Comparison of ENCODE assay signal across 9 mouse cellular contexts in genomic region chr5:100860417-100861053, GRCm38 (mm10). TPM values are rescaled to one million over a fixed set of nuclear protein-coding genes. Genes with fewer than 3 reads are reported as not detected.
DNase-seq lines count a peak whose midpoint lies in the region; ATAC-seq and TF ChIP-seq lines count a peak whose summit lies in the region.
"Had no signal": no experiment of that assay in that cellular context is flagged by ENCODE, and none has a peak within 500 bp of the region (broad histone marks: within the 10 kb centered on the region; RNA-seq: fewer than 3 reads in every experiment).

No protein-coding gene starts in this region.

- H3K4me1 ChIP-seq in kidney, embryonic 14.5 days (ENCODE audit: control insufficient read depth, insufficient read depth, low read length), result peaks cover 8% of the 10 kb centered on the region; the same call in 1 of the 2 replicates
- H3K4me1 ChIP-seq: embryonic facial prominence, embryonic 12.5 days had no signal

- no peak for ATAC-seq in kidney, embryonic 14.5 days (ENCODE audit: low FRiP score, low TSS enrichment)

- H3ac ChIP-seq in myocyte (ENCODE audit: control insufficient read depth, insufficient read length), result no peak overlapping the region

- H3K79me2 ChIP-seq in myocyte (ENCODE audit: control insufficient read depth, insufficient read depth), result no peaks in the 10 kb centered on the region

- WGBS in kidney, embryonic 14.5 days, result 60% methylated on average over 12 of the region's 12 CpGs

- no peak overlapping the region for H3K9ac ChIP-seq in kidney, embryonic 14.5 days (ENCODE audit: low read depth, low read length)
- H3K9ac ChIP-seq: embryonic facial prominence, embryonic 12.5 days had no signal

- H3K9me3 ChIP-seq in kidney, embryonic 14.5 days (ENCODE audit: control insufficient read depth, low read length), result no peaks in the 10 kb centered on the region
- H3K9me3 ChIP-seq: embryonic facial prominence, embryonic 12.5 days had no signal

- peak; percentile 32 for DNase-seq in kidney, adult 11 months
- DNase-seq in heart, adult 8-10 months (ENCODE audit: low spot score), result peak; percentile 82
- DNase-seq in kidney, postnatal 36 days, result peak; percentile 35 to 36
- DNase-seq in frontal cortex, adult 2 months (ENCODE audit: extremely low spot score in 1 of 2, low spot score in 1 of 2), result no peak
- DNase-seq in frontal cortex, postnatal 36 days (ENCODE audit: low spot score in 2 of 2), result no peak
- DNase-seq in layer of hippocampus, postnatal 36 days, result no peak

- no peak overlapping the region for H3K4me3 ChIP-seq in kidney, embryonic 14.5 days (ENCODE audit: low read length)
- no peak overlapping the region for H3K4me3 ChIP-seq in myocyte
- H3K4me3 ChIP-seq: embryonic facial prominence, embryonic 12.5 days had no signal

- no peak overlapping the region for H3K4me2 ChIP-seq in kidney, embryonic 14.5 days (replicated peaks; ENCODE audit: low read depth, low read length)
- peak overlapping the region; percentile 8 for H3K4me2 ChIP-seq in myocyte (ENCODE audit: low read depth)
- H3K4me2 ChIP-seq: embryonic facial prominence, embryonic 12.5 days had no signal

- H3K27me3 ChIP-seq in kidney, embryonic 14.5 days (ENCODE audit: control insufficient read depth, insufficient read depth, low read length), result no peaks in the 10 kb centered on the region
- no peaks in the 10 kb centered on the region for H3K27me3 ChIP-seq in myocyte (ENCODE audit: control insufficient read depth, insufficient read depth, insufficient read length)
- H3K27me3 ChIP-seq: embryonic facial prominence, embryonic 12.5 days had no signal

- TF ChIP-seq POLR2A in myocyte (IDR thresholded peaks at IDR 0.05; ENCODE audit: insufficient read length, low read depth), result no peak

- no peaks in the 10 kb centered on the region for H3K36me3 ChIP-seq in kidney, embryonic 14.5 days (ENCODE audit: control insufficient read depth, insufficient read depth, low read length)
- no peaks in the 10 kb centered on the region for H3K36me3 ChIP-seq in myocyte (ENCODE audit: control insufficient read depth, insufficient read depth)
- H3K36me3 ChIP-seq: embryonic facial prominence, embryonic 12.5 days had no signal

- H3K27ac ChIP-seq in kidney, embryonic 14.5 days (ENCODE audit: low read depth, low read length), result no peak overlapping the region
- H3K27ac ChIP-seq: embryonic facial prominence, embryonic 12.5 days had no signal

TF ChIP-seq in myocyte, 11 proteins besides CTCF, POLR2A, EP300 and RAD21:
- TF ChIP-seq CEBPB (IDR thresholded peaks at IDR 0.05; ENCODE audit: insufficient read depth, poor library complexity, severe bottlenecking), result 0 out of 2 replicates have a peak, but pooled peaks have one; percentile 45
- no peak for TF ChIP-seq E2F4 (IDR thresholded peaks at IDR 0.05; ENCODE audit: insufficient read depth)
- no peak for TF ChIP-seq TCF3 (IDR thresholded peaks at IDR 0.05; ENCODE audit: insufficient read length, low read depth)
- no peak for TF ChIP-seq MAX (IDR thresholded peaks at IDR 0.05; ENCODE audit: low read depth)
- peak in 2 of 3 experiments; percentile 24 to 67 for TF ChIP-seq MYOD1 (IDR thresholded peaks at IDR 0.05; ENCODE audit: control insufficient read depth in 1 of 3, insufficient read length in 2 of 3, low read depth in 2 of 3)
- TF ChIP-seq TCF12 (IDR thresholded peaks at IDR 0.05; ENCODE audit: insufficient read depth, poor library complexity, severe bottlenecking), result no peak
- TF ChIP-seq POLR2AphosphoS2 (IDR thresholded peaks at IDR 0.05; ENCODE audit: insufficient read length, low read depth), result no peak
- peak in 2 of 3 experiments; percentile 27 to 46 for TF ChIP-seq MYOG (IDR thresholded peaks at IDR 0.05; ENCODE audit: control insufficient read depth in 1 of 3, insufficient read depth in 1 of 3, insufficient read length in 2 of 3, low read depth in 2 of 3)

RNA-seq across cellular contexts. Expression of gene Gpat3, which starts 15.0 kb away (rescaled TPM):
- polyA plus RNA-seq in kidney, embryonic 14.5 days (2014; fragmentation: Nextera tagmentation; extraction: Ambion mirVana), result 0.42 and 0.49 TPM in 2 replicates
- total RNA-seq in heart, adult 8-10 months (2022), result 10 to 100 TPM; 20.5 to 28.0 (median 23.1) TPM
- 4.7 TPM for polyA plus RNA-seq in myocyte (2012; fragmentation: generic; extraction: Trizol)
- 1.4 and 1.8 TPM in 2 replicates for polyA plus RNA-seq in frontal cortex, adult 2 months (2012; rRNA removed)
- 1 to 10 TPM; 1.6 to 2.2 TPM for total RNA-seq in layer of hippocampus, postnatal 36 days (2021)

RNA-seq across cellular contexts. Expression of gene Abraxas1, which starts 39.8 kb away (rescaled TPM):
- polyA plus RNA-seq in kidney, embryonic 14.5 days (2014; fragmentation: Nextera tagmentation; extraction: Ambion mirVana), result 31.5 and 33.8 TPM in 2 replicates
- 10 to 100 TPM in 2 of 4 experiments, 1 to 10 TPM in 2; 9.3 to 12.5 (median 10.1) TPM for total RNA-seq in heart, adult 8-10 months (2022)
- 7.6 TPM for polyA plus RNA-seq in myocyte (2012; fragmentation: generic; extraction: Trizol)
- polyA plus RNA-seq in frontal cortex, adult 2 months (2012; rRNA removed), result 8.4 and 8.9 TPM in 2 replicates
- 1 to 10 TPM; 6.0 to 7.1 TPM for total RNA-seq in layer of hippocampus, postnatal 36 days (2021)

Comparison
In these comparisons a context has a peak if more than half of its experiments do, and no peak if none do; other contexts are left out.
1. DNase-seq: peak in kidney, adult 11 months (single experiment), heart, adult 8-10 months (single experiment) and kidney, postnatal 36 days (2 of 2); none in frontal cortex, adult 2 months (0 of 2), frontal cortex, postnatal 36 days (0 of 2) and layer of hippocampus, postnatal 36 days (0 of 2).